Mouse (Mus musculus) embryonic facial prominence, embryonic 12.5 days (tissue): ENCODE data around the gene Spesp1. TPM values are rescaled to one million over a fixed set of nuclear protein-coding genes. Genes with fewer than 3 reads are reported as not detected.

ENCODE experiments used
- ATAC-seq: fragments of 200-750 bp; cut with Nextera tagmentation; 2 replicates; pipeline ENCODE4 v1.8.0; 2017; ENCODE audit not compliant: insufficient number of reproducible peaks, insufficient read depth, low FRiP score, low TSS enrichment
- H3K27ac ChIP-seq: fragments of 300-500 bp; sonication (generic); 2 replicates; pipeline ENCODE4 v1.5.1; 2016; ENCODE audit warnings: mild to moderate bottlenecking
- H3K27me3 ChIP-seq: fragments of 300-500 bp; sonication (generic); 2 replicates; pipeline ENCODE4 v1.6.1; 2016; ENCODE audit warnings: mild to moderate bottlenecking, moderate library complexity
- H3K36me3 ChIP-seq: fragments of 300-500 bp; sonication (generic); 2 replicates; pipeline ENCODE4 v1.6.1; 2016; ENCODE audit warnings: mild to moderate bottlenecking
- H3K4me1 ChIP-seq: fragments of 300-500 bp; sonication (generic); 2 replicates; pipeline ENCODE4 v1.6.1; 2016
- H3K4me2 ChIP-seq: fragments of 300-500 bp; sonication (generic); replicated peaks from 2 replicates; pipeline ENCODE4 v1.6.1; 2016; ENCODE audit warnings: mild to moderate bottlenecking, moderate library complexity
- H3K4me3 ChIP-seq: fragments of 300-500 bp; sonication (generic); 2 replicates; pipeline ENCODE4 v1.5.1; 2016; ENCODE audit warnings: mild to moderate bottlenecking
- H3K9ac ChIP-seq: fragments of 300-500 bp; sonication (generic); 2 replicates; pipeline ENCODE4 v1.6.1; 2016; ENCODE audit warnings: mild to moderate bottlenecking, moderate library complexity
- H3K9me3 ChIP-seq: fragments of 300-500 bp; sonication (generic); 2 replicates; pipeline ENCODE4 v1.6.1; 2016; ENCODE audit warnings: mild to moderate bottlenecking, moderate library complexity
- WGBS: fragments of 180-500 bp; shearing (Covaris S2); methylation state at CpG from one replicate; pipeline ENCODE4 v1.1.7; 2016; 5-methylcytosine and 5-hydroxymethylcytosine counted together
- polyA plus RNA-seq: library from polyadenylated mRNA; unstranded; fragments of >200 nt; fragmentation: Nextera tagmentation; extraction: Ambion mirVana; gene quantifications from 2 replicates; pipeline ENCODE4 v1.2.1, GENCODE M21; 2016

Spesp1 gene
- polyA plus RNA-seq, 1 experiment from 2014 or later = not detected

GRCm38 (mm10) chr9:62244612-62245010 is 37.4 kb downstream of the Spesp1 start:
- H3K9ac ChIP-seq = no peak overlapping the region
- WGBS = 46% methylated on average over 3 of the region's 3 CpGs
- peaks cover 3% of the 10 kb centered on the region; the same call in 1 of the 2 replicates for H3K4me1 ChIP-seq
- no peak overlapping the region for H3K27ac ChIP-seq
- no peaks in the 10 kb centered on the region; the same call in 1 of the 2 replicates for H3K9me3 ChIP-seq
- no peaks in the 10 kb centered on the region for H3K36me3 ChIP-seq
- peak overlapping the region; percentile 31; the same call in 1 of the 2 replicates for H3K4me2 ChIP-seq
- H3K27me3 ChIP-seq = no peaks in the 10 kb centered on the region
- no peak overlapping the region for H3K4me3 ChIP-seq
- no peak for ATAC-seq

GRCm38 (mm10) chr9:62243991-62244611 is 37.9 kb downstream of the Spesp1 start:
- peaks cover 3% of the 10 kb centered on the region; the same call in 1 of the 2 replicates for H3K4me1 ChIP-seq
- H3K27me3 ChIP-seq = no peaks in the 10 kb centered on the region
- peak overlapping the region; percentile 31 for H3K4me2 ChIP-seq
- H3K9me3 ChIP-seq = no peaks in the 10 kb centered on the region; the same call in 1 of the 2 replicates
- 0 out of 2 replicates have a peak, but pooled peaks have one; percentile 31 for ATAC-seq
- no peak overlapping the region for H3K4me3 ChIP-seq
- no peak overlapping the region for H3K9ac ChIP-seq
- 19% methylated on average over 19 of the region's 19 CpGs for WGBS
- no peak overlapping the region for H3K27ac ChIP-seq
- no peaks in the 10 kb centered on the region for H3K36me3 ChIP-seq

GRCm38 (mm10) chr9:62240036-62240435 is 42.0 kb downstream of the Spesp1 start:
- no peak overlapping the region for H3K27ac ChIP-seq
- H3K27me3 ChIP-seq = no peaks in the 10 kb centered on the region
- H3K4me1 ChIP-seq = peaks cover 7% of the 10 kb centered on the region; the same call in 1 of the 2 replicates
- no peaks in the 10 kb centered on the region for H3K36me3 ChIP-seq
- H3K4me2 ChIP-seq = no peak overlapping the region
- no peak overlapping the region for H3K4me3 ChIP-seq
- H3K9ac ChIP-seq = no peak overlapping the region
- no peak for ATAC-seq
- no peaks in the 10 kb centered on the region for H3K9me3 ChIP-seq
- 61% methylated on average over 10 of the region's 10 CpGs for WGBS

- Histone ChIP-seq H3K4me1 (0 out of 2 replicates have a peak, but pooled peaks cover 4% of the 10 kb centered on the region), H3K4me2 (no peak overlapping the region), H3K9ac (no peak overlapping the region), H3K9me3 (no peaks in the 10 kb centered on the region), H3K4me3 (no peak overlapping the region), H3K27me3 (no peaks in the 10 kb centered on the region), H3K36me3 (no peaks in the 10 kb centered on the region), H3K27ac (no peak overlapping the region)
- WGBS = 51% methylated on average over 9 of the region's 9 CpGs
- no peak for ATAC-seq
Measured at GRCm38 (mm10) chr9:62237381-62237980, 44.5 kb downstream of the Spesp1 start.

- ATAC-seq = no peak
- Histone ChIP-seq H3K4me2 (no peak overlapping the region), H3K27me3 (no peaks in the 10 kb centered on the region), H3K4me3 (no peak overlapping the region), H3K9me3 (no peaks in the 10 kb centered on the region), H3K36me3 (no peaks in the 10 kb centered on the region), H3K9ac (no peak overlapping the region), H3K4me1 (0 out of 2 replicates have a peak, but pooled peaks cover 4% of the 10 kb centered on the region), H3K27ac (no peak overlapping the region)
- WGBS = 75% methylated on average over 2 of the region's 2 CpGs
Measured at GRCm38 (mm10) chr9:62235501-62235900, 46.5 kb downstream of the Spesp1 start.

- Histone ChIP-seq H3K36me3 (no peaks in the 10 kb centered on the region), H3K9me3 (no peaks in the 10 kb centered on the region), H3K27me3 (no peaks in the 10 kb centered on the region), H3K4me3 (no peak overlapping the region), H3K4me2 (no peak overlapping the region), H3K4me1 (0 out of 2 replicates have a peak, but pooled peaks cover 2% of the 10 kb centered on the region), H3K27ac (no peak overlapping the region), H3K9ac (no peak overlapping the region)
- WGBS = 21% methylated on average over 1 of the region's 1 CpGs
- no peak for ATAC-seq
Measured at GRCm38 (mm10) chr9:62232649-62233048, 49.4 kb downstream of the Spesp1 start.

- H3K4me1 ChIP-seq = no peaks in the 10 kb centered on the region
- H3K27me3 ChIP-seq = no peaks in the 10 kb centered on the region
- no peak overlapping the region for H3K9ac ChIP-seq
- no peaks in the 10 kb centered on the region for H3K9me3 ChIP-seq
- no peak for ATAC-seq
- no peak overlapping the region for H3K4me3 ChIP-seq
- H3K27ac ChIP-seq = no peak overlapping the region
- H3K36me3 ChIP-seq = no peaks in the 10 kb centered on the region
- no peak overlapping the region for H3K4me2 ChIP-seq
- WGBS = 77% methylated on average over 3 of the region's 3 CpGs
Measured at GRCm38 (mm10) chr9:62231046-62231445, 51.0 kb downstream of the Spesp1 start.

GRCm38 (mm10) chr9:62229985-62230384 is 52.0 kb downstream of the Spesp1 start:
- H3K27ac ChIP-seq = no peak overlapping the region
- no peak overlapping the region for H3K4me2 ChIP-seq
- H3K9ac ChIP-seq = no peak overlapping the region
- no peaks in the 10 kb centered on the region for H3K9me3 ChIP-seq
- no peak overlapping the region for H3K4me3 ChIP-seq
- no peaks in the 10 kb centered on the region for H3K4me1 ChIP-seq
- no peaks in the 10 kb centered on the region for H3K36me3 ChIP-seq
- no peaks in the 10 kb centered on the region for H3K27me3 ChIP-seq
- ATAC-seq = no peak
- 71% methylated on average over 2 of the region's 2 CpGs for WGBS

GRCm38 (mm10) chr9:62222481-62222880 is 59.5 kb downstream of the Spesp1 start:
- Histone ChIP-seq H3K27ac (no peak overlapping the region), H3K9me3 (no peaks in the 10 kb centered on the region), H3K36me3 (no peaks in the 10 kb centered on the region), H3K4me3 (no peak overlapping the region), H3K27me3 (no peaks in the 10 kb centered on the region), H3K4me1 (no peaks in the 10 kb centered on the region), H3K9ac (no peak overlapping the region), H3K4me2 (no peak overlapping the region)
- 21% methylated on average over 10 of the region's 10 CpGs for WGBS
- no peak for ATAC-seq

- no peak overlapping the region for H3K9ac ChIP-seq
- no peaks in the 10 kb centered on the region for H3K9me3 ChIP-seq
- WGBS = 84% methylated on average over 2 of the region's 2 CpGs
- H3K36me3 ChIP-seq = no peaks in the 10 kb centered on the region
- no peaks in the 10 kb centered on the region for H3K27me3 ChIP-seq
- H3K4me2 ChIP-seq = no peak overlapping the region
- no peak for ATAC-seq
- no peaks in the 10 kb centered on the region for H3K4me1 ChIP-seq
- no peak overlapping the region for H3K27ac ChIP-seq
- no peak overlapping the region for H3K4me3 ChIP-seq
Measured at GRCm38 (mm10) chr9:62222029-62222428, 60.0 kb downstream of the Spesp1 start.
